Mouse (Mus musculus) heart, postnatal 0 days (tissue): ENCODE data around the gene Ascc2. TPM values are rescaled to one million over a fixed set of nuclear protein-coding genes. Genes with fewer than 3 reads are reported as not detected.

ENCODE experiments used
- ATAC-seq: fragments of 200-750 bp; cut with Nextera tagmentation; 2 replicates; pipeline ENCODE4 v1.8.0; 2017; ENCODE audit warnings: low read depth, moderate number of reproducible peaks, moderate library complexity; ENCODE audit not compliant: insufficient read depth
- DNase-seq: peaks from one replicate; pipeline ENCODE4 v3.0.0-alpha.2; 2016; ENCODE audit warnings: low spot score
- H3K27ac ChIP-seq: fragments of 300-500 bp; sonication (generic); 2 replicates; pipeline ENCODE4 v1.5.1; 2014; ENCODE audit warnings: low read depth, mild to moderate bottlenecking
- H3K27me3 ChIP-seq: fragments of 300-500 bp; sonication (generic); 2 replicates; pipeline ENCODE4 v1.6.1; 2014; ENCODE audit warnings: low read length, mixed read lengths; ENCODE audit not compliant: control insufficient read depth, insufficient read depth
- H3K36me3 ChIP-seq: fragments of 300-500 bp; sonication (generic); replicated peaks from 2 replicates; pipeline ENCODE4 v1.6.1; 2014; ENCODE audit warnings: low read length, mixed read lengths; ENCODE audit not compliant: control insufficient read depth, insufficient read depth
- H3K4me1 ChIP-seq: fragments of 300-500 bp; sonication (generic); 2 replicates; pipeline ENCODE4 v1.6.1; 2014; ENCODE audit warnings: antibody characterized with exemption; ENCODE audit not compliant: control insufficient read depth, insufficient read depth
- H3K4me2 ChIP-seq: fragments of 300-500 bp; sonication (generic); 2 replicates; pipeline ENCODE4 v1.6.1; 2014; ENCODE audit warnings: low read depth, mild to moderate bottlenecking, low read length, moderate library complexity
- H3K4me3 ChIP-seq: fragments of 300-500 bp; sonication (generic); 2 replicates; pipeline ENCODE4 v1.5.1; 2014; ENCODE audit warnings: low read depth, low read length
- H3K9ac ChIP-seq: fragments of 300-500 bp; sonication (generic); replicated peaks from 2 replicates; pipeline ENCODE4 v1.6.1; 2014; ENCODE audit warnings: low read depth, low read length, mixed read lengths
- H3K9me3 ChIP-seq: fragments of 300-500 bp; sonication (generic); replicated peaks from 2 replicates; pipeline ENCODE4 v1.6.1; 2016; ENCODE audit warnings: low read length; ENCODE audit not compliant: control insufficient read depth
- CTCF ChIP-seq: IDR thresholded peaks from 2 replicates; pipeline ENCODE4 v1.5.1; 2016; ENCODE audit warnings: antibody characterized with exemption, control low read depth, low read depth
- EP300 ChIP-seq: IDR thresholded peaks from 2 replicates; pipeline ENCODE4 v1.6.1; 2016; ENCODE audit warnings: antibody characterized with exemption, low read depth
- whole genome bisulfite sequencing: fragments of 180-500 bp; shearing (Covaris S2); extraction: QIAGEN DNeasy Blood & Tissue Kit; methylation state at CpG from one replicate; pipeline ENCODE4 v1.1.7; 2014; 5-methylcytosine and 5-hydroxymethylcytosine counted together
- polyA plus RNA-seq: library from polyadenylated mRNA; unstranded; fragments of >200 nt; fragmentation: Nextera tagmentation; extraction: Ambion mirVana; gene quantifications from 2 replicates; pipeline ENCODE4 v1.2.1, GENCODE M21; 2015
- total RNA-seq: library from RNA; depleted of rRNA; stranded (reverse); fragments of >200 nt; gene quantifications from 2 replicates; pipeline ENCODE4 v1.2.3, GENCODE M21; 2014; ENCODE audit warnings: low replicate concordance; rRNA removed

The Ascc2 gene
- total and polyA plus RNA-seq, 2 experiments from 2014 or later, result 10.6 to 13.6 TPM

GRCm38 (mm10) chr11:4729603-4730002 lies 92.1 kb downstream of the Ascc2 start:
- Histone ChIP-seq H3K4me1 (0 out of 2 replicates have a peak, but pooled peaks cover 3% of the 10 kb centered on the region), H3K9me3 (no peaks in the 10 kb centered on the region), H3K27me3 (no peaks in the 10 kb centered on the region), H3K4me2 (no peak overlapping the region), H3K9ac (no peak overlapping the region), H3K27ac (no peak overlapping the region), H3K36me3 (peaks cover 15% of the 10 kb centered on the region), H3K4me3 (no peak overlapping the region)
- peak; percentile 24 for DNase-seq
- TF ChIP-seq CTCF, result no peak
- TF ChIP-seq EP300, result no peak
- 0 out of 2 replicates have a peak, but pooled peaks have one; percentile 33 for ATAC-seq
- WGBS, result 17% methylated on average over 12 of the region's 12 CpGs

DNA sequence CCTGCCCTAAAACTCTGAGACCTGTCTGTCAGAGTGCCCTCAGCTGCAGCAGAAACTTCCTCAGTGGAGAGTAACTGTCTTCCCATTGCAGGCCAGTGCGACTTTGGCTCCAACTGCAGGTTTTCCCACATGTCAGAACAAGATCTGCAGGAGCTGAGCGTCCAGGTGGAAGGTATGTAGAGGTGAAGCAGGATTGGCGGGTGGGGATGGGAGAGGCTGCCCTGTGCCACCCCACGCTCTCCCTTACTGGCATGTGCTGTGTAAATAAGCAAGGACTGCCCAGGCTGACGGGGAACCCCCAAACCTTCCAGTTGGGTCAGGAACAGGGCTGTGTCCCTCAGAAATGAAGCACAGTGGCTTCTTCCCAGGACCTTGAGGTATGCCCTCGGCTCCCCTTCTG lies 92.5 kb downstream of the Ascc2 start:
- ATAC-seq (no peak), DNase-seq (no peak)
- whole genome bisulfite sequencing, result 71% methylated on average over 6 of the region's 6 CpGs
- no peak overlapping the region for H3K27ac ChIP-seq
- H3K9ac ChIP-seq, result no peak overlapping the region
- 0 out of 2 replicates have a peak, but pooled peaks cover 3% of the 10 kb centered on the region for H3K4me1 ChIP-seq
- no peaks in the 10 kb centered on the region for H3K9me3 ChIP-seq
- H3K27me3 ChIP-seq, result no peaks in the 10 kb centered on the region
- H3K36me3 ChIP-seq, result peaks cover 10% of the 10 kb centered on the region
- no peak overlapping the region for H3K4me2 ChIP-seq
- TF ChIP-seq EP300 (no peak), CTCF (no peak)
- H3K4me3 ChIP-seq, result no peak overlapping the region

DNA sequence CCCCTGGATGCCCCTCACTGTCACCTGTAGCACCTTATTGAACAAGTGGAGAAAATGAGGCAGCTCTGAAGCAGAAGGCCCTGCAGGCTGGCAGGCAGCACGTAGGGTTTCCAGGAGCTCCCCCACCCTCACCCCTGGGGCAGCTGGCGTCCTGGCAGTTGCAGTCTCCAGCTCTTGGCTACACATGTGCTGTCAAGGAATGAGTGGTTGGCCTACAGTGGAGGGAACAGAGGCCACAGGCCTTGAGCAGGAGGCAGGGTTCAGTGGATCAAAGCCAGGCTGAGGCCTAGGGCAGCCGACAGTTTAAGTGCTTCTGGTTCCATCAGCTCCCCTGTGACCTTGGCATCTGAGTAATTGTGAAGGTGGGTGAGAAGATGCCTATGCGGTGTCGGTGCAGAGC lies 93.4 kb downstream of the Ascc2 start:
- H3K4me1 ChIP-seq, result 0 out of 2 replicates have a peak, but pooled peaks cover 3% of the 10 kb centered on the region
- ATAC-seq (no peak), DNase-seq (no peak)
- H3K4me3 ChIP-seq, result no peak overlapping the region
- no peaks in the 10 kb centered on the region for H3K27me3 ChIP-seq
- 72% methylated on average over 5 of the region's 5 CpGs for WGBS
- TF ChIP-seq EP300 (no peak), CTCF (no peak)
- no peak overlapping the region for H3K27ac ChIP-seq
- no peak overlapping the region for H3K9ac ChIP-seq
- H3K36me3 ChIP-seq, result 0 out of 2 replicates have a peak, but pooled peaks cover 3% of the 10 kb centered on the region
- no peak overlapping the region for H3K4me2 ChIP-seq
- no peaks in the 10 kb centered on the region for H3K9me3 ChIP-seq

GRCm38 (mm10) chr11:4731781-4732180 lies 94.2 kb downstream of the Ascc2 start:
- no peak overlapping the region for H3K4me2 ChIP-seq
- no peak overlapping the region for H3K9ac ChIP-seq
- no peak overlapping the region for H3K4me3 ChIP-seq
- DNase-seq (no peak), ATAC-seq (no peak)
- H3K36me3 ChIP-seq, result no peaks in the 10 kb centered on the region
- no peak overlapping the region for H3K27ac ChIP-seq
- H3K9me3 ChIP-seq, result no peaks in the 10 kb centered on the region
- WGBS, result 86% methylated on average over 7 of the region's 7 CpGs
- H3K27me3 ChIP-seq, result no peaks in the 10 kb centered on the region
- TF ChIP-seq EP300 (no peak), CTCF (no peak)
- 0 out of 2 replicates have a peak, but pooled peaks cover 3% of the 10 kb centered on the region for H3K4me1 ChIP-seq

- H3K27ac ChIP-seq, result no peak overlapping the region
- no peak overlapping the region for H3K4me3 ChIP-seq
- H3K4me2 ChIP-seq, result no peak overlapping the region
- no peak overlapping the region for H3K9ac ChIP-seq
- 0 out of 2 replicates have a peak, but pooled peaks cover 3% of the 10 kb centered on the region for H3K4me1 ChIP-seq
- TF ChIP-seq EP300, result no peak
- TF ChIP-seq CTCF, result peak; percentile 20; the same call in 1 of the 2 replicates
- DNase-seq (no peak), ATAC-seq (no peak)
- no peaks in the 10 kb centered on the region for H3K27me3 ChIP-seq
- no peaks in the 10 kb centered on the region for H3K9me3 ChIP-seq
- 41% methylated on average over 12 of the region's 12 CpGs for WGBS
- H3K36me3 ChIP-seq, result 0 out of 2 replicates have a peak, but pooled peaks cover 9% of the 10 kb centered on the region
Observed at GRCm38 (mm10) chr11:4734179-4734578, 96.6 kb downstream of the Ascc2 start.

Other genes starting within 250 kb of the Ascc2 start
- 1.4 TPM in 1 of 2 replicates, not detected in the other for gene Hormad2, start 196.6 kb upstream of the Ascc2 start, total RNA-seq
- 0.11 TPM in 1 of 2 replicates, not detected in the other for gene Hormad2, start 196.6 kb upstream of the Ascc2 start, polyA plus RNA-seq
- 53.3 and 68.2 TPM in 2 replicates for gene Mtmr3, start 42.9 kb upstream of the Ascc2 start, total RNA-seq
- 14.2 and 15.1 TPM in 2 replicates for gene Mtmr3, start 42.9 kb upstream of the Ascc2 start, polyA plus RNA-seq
- gene Gm11032, start 17.7 kb upstream of the Ascc2 start, total RNA-seq, result not detected in 2 replicates
- gene Gm11032, start 17.7 kb upstream of the Ascc2 start, polyA plus RNA-seq, result not detected in 2 replicates
- 721 and 837 TPM in 2 replicates for gene Uqcr10, start 66.6 kb downstream of the Ascc2 start, total RNA-seq
- gene Uqcr10, start 66.6 kb downstream of the Ascc2 start, polyA plus RNA-seq, result 3,434 and 3,656 TPM in 2 replicates
- gene Zmat5, start 66.9 kb downstream of the Ascc2 start, total RNA-seq, result 35.1 and 51.2 TPM in 2 replicates
- 50.5 and 54.1 TPM in 2 replicates for gene Zmat5, start 66.9 kb downstream of the Ascc2 start, polyA plus RNA-seq
- not detected in 2 replicates for gene Cabp7, start 109.0 kb downstream of the Ascc2 start, total RNA-seq
- 0.07 TPM in 1 of 2 replicates, not detected in the other for gene Cabp7, start 109.0 kb downstream of the Ascc2 start, polyA plus RNA-seq
- gene Nf2, start 211.8 kb downstream of the Ascc2 start, total RNA-seq, result 50.0 and 56.3 TPM in 2 replicates
- gene Nf2, start 211.8 kb downstream of the Ascc2 start, polyA plus RNA-seq, result 33.5 and 36.7 TPM in 2 replicates
- 7.4 and 8.0 TPM in 2 replicates for gene Nipsnap1, start 236.2 kb downstream of the Ascc2 start, total RNA-seq
- gene Nipsnap1, start 236.2 kb downstream of the Ascc2 start, polyA plus RNA-seq, result 10.1 and 10.6 TPM in 2 replicates